Mouse (Mus musculus) hindbrain, embryonic 13.5 days (tissue): Measurements from ENCODE around the gene C1ql1. TPM values are rescaled to one million over a fixed set of nuclear protein-coding genes. Genes with fewer than 3 reads are reported as not detected.
"Not testable (repeated sequence)": the region's sequence is repeated elsewhere in the genome, so short reads cannot be mapped to it uniquely, and the experiment has no call there.

ENCODE experiments used
- ATAC-seq: fragments of 200-750 bp; cut with Nextera tagmentation; 2 replicates; pipeline ENCODE4 v1.8.0; 2017; ENCODE audit warnings: moderate TSS enrichment; ENCODE audit not compliant: low FRiP score
- H3K27ac ChIP-seq: fragments of 300-500 bp; sonication (generic); 2 replicates; pipeline ENCODE4 v1.5.1; 2015; ENCODE audit warnings: inconsistent platforms, mild to moderate bottlenecking, moderate library complexity
- H3K27me3 ChIP-seq: fragments of 300-500 bp; sonication (generic); 2 replicates; pipeline ENCODE4 v1.6.1; 2015; ENCODE audit warnings: mild to moderate bottlenecking, inconsistent platforms
- H3K36me3 ChIP-seq: fragments of 300-500 bp; sonication (generic); 2 replicates; pipeline ENCODE4 v1.6.1; 2015; ENCODE audit warnings: mild to moderate bottlenecking, inconsistent platforms
- H3K4me1 ChIP-seq: fragments of 300-500 bp; sonication (generic); replicated peaks from 2 replicates; pipeline ENCODE4 v1.6.1; 2015; ENCODE audit warnings: inconsistent platforms
- H3K4me2 ChIP-seq: fragments of 300-500 bp; sonication (generic); 2 replicates; pipeline ENCODE4 v1.6.1; 2015; ENCODE audit warnings: inconsistent platforms, mild to moderate bottlenecking, moderate library complexity
- H3K4me3 ChIP-seq: fragments of 300-500 bp; sonication (generic); 2 replicates; pipeline ENCODE4 v1.5.1; 2015; ENCODE audit warnings: mild to moderate bottlenecking, inconsistent platforms
- H3K9ac ChIP-seq: fragments of 300-500 bp; sonication (generic); 2 replicates; pipeline ENCODE4 v1.6.1; 2015; ENCODE audit warnings: mild to moderate bottlenecking, inconsistent platforms
- H3K9me3 ChIP-seq: fragments of 300-500 bp; sonication (generic); 2 replicates; pipeline ENCODE4 v1.6.1; 2016; ENCODE audit warnings: inconsistent platforms
- WGBS: fragments of 180-500 bp; shearing (Covaris S2); methylation state at CpG from one replicate; pipeline ENCODE4 v1.1.7; 2015; 5-methylcytosine and 5-hydroxymethylcytosine counted together
- polyA plus RNA-seq: library from polyadenylated mRNA; unstranded; fragments of >200 nt; fragmentation: Nextera tagmentation; extraction: Ambion mirVana; gene quantifications from 2 replicates; pipeline ENCODE4 v1.2.1, GENCODE M21; 2015

C1ql1 gene
- polyA plus RNA-seq, 1 experiment from 2014 or later, result 5.7 TPM

DNA sequence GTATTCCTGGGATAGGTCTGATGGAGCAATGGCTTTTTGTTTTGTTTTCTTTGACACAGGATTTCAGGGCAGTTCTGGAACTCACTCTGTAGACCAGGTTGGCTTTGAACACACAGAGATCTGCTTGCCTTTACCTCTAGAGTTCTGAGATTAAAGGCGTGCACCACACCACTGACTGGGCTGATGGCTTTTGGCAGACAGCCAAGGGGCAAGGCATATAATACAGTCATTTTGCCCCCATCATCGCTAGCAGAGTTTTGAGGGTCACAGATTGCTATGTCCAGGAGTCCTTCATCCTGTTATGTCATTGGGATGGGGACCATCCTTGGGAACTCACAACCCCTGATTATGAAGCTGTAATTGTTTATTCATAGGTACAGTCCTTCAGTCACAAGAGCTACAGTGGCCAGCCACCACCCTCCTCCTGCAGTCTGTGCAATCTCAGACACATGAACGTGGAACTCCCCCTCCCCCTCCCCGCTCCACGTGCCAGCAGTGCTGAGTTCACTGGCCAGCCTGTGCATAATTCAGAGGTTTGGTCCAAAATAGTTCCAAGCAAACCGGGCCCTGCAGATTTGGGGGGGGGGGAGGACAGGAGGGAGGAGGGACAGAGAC, 31.7 kb upstream of the C1ql1 start:
- Histone ChIP-seq H3K4me2 (no peak overlapping the region), H3K36me3 (no peaks in the 10 kb centered on the region), H3K4me3 (no peak overlapping the region), H3K4me1 (peaks cover 11% of the 10 kb centered on the region; the same call in 1 of the 2 replicates), H3K27ac (no peak overlapping the region), H3K9me3 (no peaks in the 10 kb centered on the region), H3K9ac (no peak overlapping the region), H3K27me3 (0 out of 2 replicates have a peak, but pooled peaks cover 23% of the 10 kb centered on the region)
- no peak for ATAC-seq
- 51% methylated on average over 6 of the region's 6 CpGs for WGBS

DNA sequence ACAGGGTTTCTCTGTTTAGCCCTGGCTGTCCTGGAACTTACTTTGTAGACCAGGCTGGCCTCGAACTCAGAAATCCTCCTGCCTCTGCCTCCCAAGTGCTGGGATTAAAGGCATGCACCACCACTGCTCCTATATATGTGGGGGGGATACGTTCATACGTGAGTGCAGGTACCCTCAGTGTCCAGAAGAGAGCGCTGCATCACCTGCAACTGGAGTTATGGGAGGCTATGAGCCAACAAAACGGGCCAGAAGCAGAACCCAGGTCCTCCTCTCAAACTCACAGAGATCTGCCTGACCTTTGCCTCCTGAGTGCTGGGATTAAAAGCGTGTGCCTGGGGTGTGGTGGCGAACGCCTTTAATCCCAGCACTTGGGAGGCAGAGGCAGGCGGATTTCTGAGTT, 29.5 kb upstream of the C1ql1 start:
- not testable (repeated sequence) for ATAC-seq, H3K36me3 ChIP-seq, H3K4me2 ChIP-seq, H3K4me3 ChIP-seq, H3K9me3 ChIP-seq, H3K9ac ChIP-seq, H3K27ac ChIP-seq
- peaks cover 36% of the 10 kb centered on the region for H3K27me3 ChIP-seq
- H3K4me1 ChIP-seq, result peaks cover 15% of the 10 kb centered on the region; the same call in 1 of the 2 replicates
- 87% methylated on average over 9 of the region's 9 CpGs for WGBS

DNA sequence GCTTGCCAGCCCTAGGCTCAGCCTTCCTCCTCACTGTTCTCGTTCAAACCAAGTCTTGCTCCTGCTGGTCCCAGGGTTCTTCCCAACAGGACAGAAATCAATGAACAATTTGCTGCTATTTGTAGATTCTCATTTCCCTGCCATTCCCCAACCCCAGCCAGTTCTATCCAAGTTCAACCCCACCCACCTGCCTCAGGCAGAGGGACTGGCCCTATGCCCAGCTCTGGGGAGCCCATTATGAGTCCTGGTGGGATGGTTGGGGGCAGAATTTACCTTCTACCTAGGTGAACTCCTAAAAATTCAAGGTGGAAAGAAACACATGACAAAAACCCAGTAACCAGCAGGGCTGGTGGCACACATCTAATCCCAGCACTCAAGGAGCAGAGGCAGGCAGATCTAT, 25.8 kb upstream of the C1ql1 start:
- H3K4me2 ChIP-seq, result no peak overlapping the region
- 48% methylated on average over 1 of the region's 1 CpGs for WGBS
- H3K9me3 ChIP-seq, result no peaks in the 10 kb centered on the region
- peaks cover 8% of the 10 kb centered on the region; the same call in 1 of the 2 replicates for H3K4me1 ChIP-seq
- ATAC-seq, result no peak
- no peak overlapping the region for H3K27ac ChIP-seq
- peaks cover 46% of the 10 kb centered on the region for H3K27me3 ChIP-seq
- H3K36me3 ChIP-seq, result no peaks in the 10 kb centered on the region
- H3K4me3 ChIP-seq, result no peak overlapping the region
- H3K9ac ChIP-seq, result no peak overlapping the region

DNA sequence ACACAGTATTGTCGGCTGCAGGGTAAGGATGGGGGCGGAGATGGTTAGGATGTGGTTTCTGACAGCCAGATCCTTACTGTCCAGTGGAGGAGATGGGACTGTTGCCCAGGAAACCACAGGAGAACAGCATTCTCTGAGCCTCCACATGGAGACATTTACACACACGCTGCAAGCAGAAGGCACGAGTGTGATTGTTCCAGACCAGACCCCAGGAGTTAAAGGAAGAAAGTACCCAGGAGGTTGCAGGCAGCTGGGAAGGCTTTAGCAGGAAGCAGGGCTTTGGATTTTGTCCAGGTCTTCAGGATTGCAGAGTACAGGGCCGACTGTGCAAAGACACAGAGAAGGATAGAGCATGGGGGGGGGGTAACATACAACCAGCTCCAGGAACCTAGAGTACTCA, 25.1 kb upstream of the C1ql1 start:
- Histone ChIP-seq H3K36me3 (no peaks in the 10 kb centered on the region), H3K4me3 (no peak overlapping the region), H3K4me2 (no peak overlapping the region), H3K27me3 (peaks cover 51% of the 10 kb centered on the region), H3K4me1 (peaks cover 8% of the 10 kb centered on the region), H3K9ac (no peak overlapping the region), H3K9me3 (no peaks in the 10 kb centered on the region), H3K27ac (no peak overlapping the region)
- ATAC-seq, result no peak
- WGBS, result 49% methylated on average over 5 of the region's 5 CpGs

DNA sequence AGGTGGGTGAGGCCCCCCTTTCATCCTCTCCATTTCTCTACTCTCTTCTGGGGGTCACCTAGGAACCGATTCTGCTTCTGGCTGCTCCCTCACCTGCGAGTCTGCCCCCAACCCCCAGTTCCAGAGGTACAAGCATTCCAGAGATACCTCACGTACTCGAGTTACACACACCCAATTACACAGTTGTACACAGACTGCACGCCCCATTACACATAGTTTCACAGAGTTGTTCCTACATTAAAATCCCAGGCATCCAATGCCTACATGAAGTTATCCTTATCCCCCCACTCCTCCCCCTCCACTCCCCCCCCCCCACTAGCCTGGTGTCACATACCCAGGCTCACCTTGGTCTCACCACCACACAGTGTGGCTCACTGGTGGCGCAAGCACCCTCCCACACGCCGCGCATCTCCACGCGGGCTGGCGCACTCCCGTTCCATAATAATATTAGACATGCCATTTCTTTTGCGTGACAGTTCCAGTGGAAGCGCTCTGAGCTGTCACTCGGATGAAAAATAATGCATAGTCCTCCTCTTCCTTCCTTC, 18.1 kb upstream of the C1ql1 start:
- no peak for ATAC-seq
- Histone ChIP-seq H3K9ac (no peak overlapping the region), H3K4me2 (no peak overlapping the region), H3K4me1 (peaks cover 27% of the 10 kb centered on the region), H3K36me3 (no peaks in the 10 kb centered on the region), H3K27ac (peak overlapping the region; percentile 91), H3K27me3 (peaks cover 41% of the 10 kb centered on the region; the same call in 1 of the 2 replicates), H3K9me3 (no peaks in the 10 kb centered on the region), H3K4me3 (no peak overlapping the region)
- WGBS, result 56% methylated on average over 16 of the region's 16 CpGs

DNA sequence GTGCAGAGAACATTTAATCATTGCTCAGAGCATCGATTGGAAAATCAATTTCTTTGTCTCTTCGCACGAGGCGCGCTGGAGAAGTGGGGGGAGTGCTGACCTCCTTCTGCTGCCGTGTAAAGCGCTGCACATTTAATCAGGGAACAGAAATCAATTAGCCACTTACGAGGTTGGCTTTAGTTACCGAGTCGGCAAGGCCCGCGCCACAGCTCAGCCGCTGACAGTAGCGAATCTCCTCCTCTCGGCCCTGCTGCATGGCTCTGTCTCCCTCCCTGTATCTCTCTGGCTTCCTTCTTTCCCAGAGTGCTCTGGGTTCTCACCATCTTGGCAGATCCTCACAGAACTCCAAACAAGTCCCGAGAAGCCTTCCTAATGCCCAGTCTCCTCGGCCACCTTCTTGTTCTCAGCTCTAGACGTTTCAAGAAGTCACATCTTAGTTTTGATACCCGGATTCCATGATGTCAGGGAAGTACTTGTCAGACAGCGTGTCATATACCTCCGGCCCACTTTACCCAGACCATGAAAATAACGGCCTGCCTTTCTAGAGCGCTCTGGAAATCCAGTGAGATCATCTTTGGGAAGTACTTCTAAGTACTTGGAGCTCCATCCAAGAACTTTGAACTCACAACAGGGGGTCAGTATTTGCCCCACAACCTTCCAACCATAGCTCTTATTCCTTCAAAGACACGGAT, 17.5 kb upstream of the C1ql1 start:
- Histone ChIP-seq H3K9ac (peak overlapping the region; percentile 56), H3K36me3 (no peaks in the 10 kb centered on the region), H3K4me1 (peaks cover 27% of the 10 kb centered on the region), H3K4me3 (0 out of 2 replicates have a peak overlapping the region, but pooled peaks have one; percentile 14), H3K4me2 (peak overlapping the region; percentile 46), H3K9me3 (no peaks in the 10 kb centered on the region), H3K27ac (peak overlapping the region; percentile 91), H3K27me3 (peaks cover 36% of the 10 kb centered on the region; the same call in 1 of the 2 replicates)
- WGBS, result 19% methylated on average over 24 of the region's 24 CpGs
- peak; percentile 58 for ATAC-seq

DNA sequence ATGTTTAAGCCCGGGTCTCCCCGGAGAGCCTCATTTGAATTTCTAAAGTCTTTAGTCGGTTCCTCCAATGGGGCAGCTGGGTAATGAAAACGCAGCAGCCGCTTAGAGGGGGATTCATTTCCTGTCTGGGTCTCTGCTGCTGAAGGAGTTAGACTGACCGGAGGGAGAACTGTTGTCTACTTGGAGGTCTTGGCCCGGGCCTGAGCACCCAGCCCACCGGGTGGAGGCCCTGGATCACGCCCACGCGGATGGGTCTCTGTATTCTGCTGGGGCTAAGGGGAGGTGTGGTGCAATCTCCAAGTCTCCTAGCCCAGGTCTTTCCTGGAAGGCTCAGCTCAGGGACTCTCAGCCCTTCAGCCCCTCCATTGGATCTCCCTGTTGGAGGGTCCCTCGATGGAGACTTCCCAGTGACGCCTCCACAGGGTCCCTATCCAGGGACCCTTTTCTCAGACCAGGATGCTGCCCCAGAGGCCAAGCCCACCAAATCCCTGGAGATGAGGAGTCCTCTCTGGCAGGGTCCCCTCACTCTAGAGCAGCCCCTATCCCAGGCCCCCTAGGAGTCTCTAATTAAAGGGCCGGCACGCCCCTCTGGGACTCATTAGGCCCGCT, 16.9 kb upstream of the C1ql1 start:
- Histone ChIP-seq H3K27me3 (peaks cover 34% of the 10 kb centered on the region; the same call in 1 of the 2 replicates), H3K9me3 (no peaks in the 10 kb centered on the region), H3K4me3 (peak overlapping the region; percentile 14; the same call in 1 of the 2 replicates), H3K27ac (peak overlapping the region; percentile 91), H3K4me1 (peaks cover 31% of the 10 kb centered on the region), H3K36me3 (no peaks in the 10 kb centered on the region), H3K9ac (peak overlapping the region; percentile 56), H3K4me2 (peak overlapping the region; percentile 46)
- peak; percentile 52 for ATAC-seq
- WGBS, result 1% methylated on average over 16 of the region's 16 CpGs

DNA sequence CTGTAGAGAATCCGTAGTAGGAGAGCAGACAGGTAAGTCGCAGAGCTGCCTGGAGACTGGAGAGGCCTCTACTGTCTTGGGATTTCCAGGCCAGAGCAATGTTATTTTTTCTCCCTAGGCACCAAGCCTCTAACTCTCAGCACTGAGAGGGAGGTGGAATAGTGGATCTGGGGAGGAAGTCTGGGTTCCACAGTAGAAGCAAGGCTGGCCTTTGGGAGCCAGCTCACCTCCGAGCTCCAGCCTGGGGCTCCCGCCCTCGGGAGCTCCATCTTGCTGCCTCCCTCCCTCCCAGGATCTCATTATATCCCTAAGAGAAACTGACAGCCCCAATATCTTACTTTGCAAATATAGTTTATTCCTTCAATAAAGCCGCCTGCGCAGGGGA, 16.4 kb upstream of the C1ql1 start:
- peak overlapping the region; percentile 46 for H3K4me2 ChIP-seq
- H3K36me3 ChIP-seq, result no peaks in the 10 kb centered on the region
- ATAC-seq, result no peak
- H3K4me3 ChIP-seq, result 0 out of 2 replicates have a peak overlapping the region, but pooled peaks have one; percentile 14
- H3K27ac ChIP-seq, result peak overlapping the region; percentile 91
- 20% methylated on average over 7 of the region's 7 CpGs for WGBS
- H3K9me3 ChIP-seq, result no peaks in the 10 kb centered on the region
- peaks cover 36% of the 10 kb centered on the region for H3K4me1 ChIP-seq
- H3K9ac ChIP-seq, result no peak overlapping the region
- peaks cover 33% of the 10 kb centered on the region; the same call in 1 of the 2 replicates for H3K27me3 ChIP-seq

DNA sequence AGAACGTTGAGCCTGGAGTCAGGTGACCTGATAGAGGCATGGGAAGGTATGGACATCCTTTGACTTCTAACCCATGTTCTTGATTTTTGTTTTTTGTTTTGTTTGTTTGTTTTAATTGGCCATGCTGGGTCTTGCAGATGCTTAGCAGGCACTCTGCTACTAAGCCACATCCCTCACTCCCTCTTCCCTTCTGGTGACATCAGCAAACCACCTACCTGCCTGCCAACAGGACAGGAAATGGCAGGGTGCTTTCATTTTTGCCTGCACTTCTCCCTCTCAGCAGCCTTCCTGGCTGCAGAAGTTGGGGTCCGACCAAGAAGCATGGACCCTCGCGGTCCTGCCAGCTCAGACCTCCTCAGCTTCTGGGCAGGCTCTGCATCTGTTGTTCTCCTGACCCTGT, 14.6 kb upstream of the C1ql1 start:
- no peak for ATAC-seq
- Histone ChIP-seq H3K4me3 (no peak overlapping the region), H3K9me3 (no peaks in the 10 kb centered on the region), H3K27ac (no peak overlapping the region), H3K27me3 (0 out of 2 replicates have a peak, but pooled peaks cover 20% of the 10 kb centered on the region), H3K4me2 (no peak overlapping the region), H3K36me3 (no peaks in the 10 kb centered on the region), H3K4me1 (peaks cover 52% of the 10 kb centered on the region), H3K9ac (no peak overlapping the region)
- 96% methylated on average over 4 of the region's 4 CpGs for WGBS

DNA sequence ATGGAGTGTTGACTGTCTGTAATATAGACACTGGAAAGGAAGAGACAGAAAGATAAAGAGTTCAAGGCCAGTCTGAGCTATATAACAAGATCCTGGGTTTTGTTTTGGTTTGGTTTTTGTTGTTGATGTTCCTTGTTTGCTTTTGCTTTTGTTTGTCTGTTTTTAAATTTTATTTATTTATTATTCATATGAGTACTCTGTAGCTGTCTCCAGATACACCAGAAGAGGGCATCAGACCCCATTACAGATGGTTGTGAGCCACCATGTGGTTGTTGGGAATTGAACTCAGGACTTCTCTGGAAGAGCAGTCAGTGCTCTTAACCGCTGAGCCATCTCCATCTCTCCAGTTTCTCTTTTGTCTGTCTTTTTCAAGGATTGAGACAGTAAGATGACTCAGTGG, 12.4 kb upstream of the C1ql1 start:
- H3K9ac ChIP-seq, result no peak overlapping the region
- peaks cover 22% of the 10 kb centered on the region; the same call in 1 of the 2 replicates for H3K27me3 ChIP-seq
- no peaks in the 10 kb centered on the region for H3K9me3 ChIP-seq
- ATAC-seq, result no peak
- no peak overlapping the region for H3K4me2 ChIP-seq
- peaks cover 48% of the 10 kb centered on the region for H3K4me1 ChIP-seq
- WGBS, result 92% methylated on average over 1 of the region's 1 CpGs
- no peaks in the 10 kb centered on the region for H3K36me3 ChIP-seq
- no peak overlapping the region for H3K27ac ChIP-seq
- H3K4me3 ChIP-seq, result no peak overlapping the region

DNA sequence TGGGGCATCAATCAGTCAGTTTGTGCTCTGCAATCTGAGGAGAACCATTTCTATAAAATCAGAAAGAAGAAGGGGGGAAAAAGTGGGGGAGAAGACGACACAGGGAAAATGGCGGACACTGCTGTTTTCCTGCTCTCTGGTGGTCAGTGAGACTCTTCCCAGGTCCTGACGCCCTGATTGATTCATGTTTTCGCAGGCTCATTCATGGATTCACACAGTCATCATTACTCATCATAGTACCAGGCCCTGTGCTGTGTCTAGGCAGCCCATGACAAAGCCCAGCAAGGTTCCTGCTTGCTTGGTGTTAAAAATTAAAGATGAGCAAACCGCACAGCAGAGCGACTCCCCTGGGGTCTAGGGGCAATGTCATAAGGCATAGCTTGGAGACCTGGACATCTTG, 11.9 kb upstream of the C1ql1 start:
- WGBS, result 75% methylated on average over 6 of the region's 6 CpGs
- no peak for ATAC-seq
- Histone ChIP-seq H3K9ac (no peak overlapping the region), H3K4me3 (no peak overlapping the region), H3K27me3 (peaks cover 22% of the 10 kb centered on the region; the same call in 1 of the 2 replicates), H3K9me3 (no peaks in the 10 kb centered on the region), H3K4me1 (peaks cover 44% of the 10 kb centered on the region), H3K4me2 (no peak overlapping the region), H3K27ac (no peak overlapping the region), H3K36me3 (no peaks in the 10 kb centered on the region)

DNA sequence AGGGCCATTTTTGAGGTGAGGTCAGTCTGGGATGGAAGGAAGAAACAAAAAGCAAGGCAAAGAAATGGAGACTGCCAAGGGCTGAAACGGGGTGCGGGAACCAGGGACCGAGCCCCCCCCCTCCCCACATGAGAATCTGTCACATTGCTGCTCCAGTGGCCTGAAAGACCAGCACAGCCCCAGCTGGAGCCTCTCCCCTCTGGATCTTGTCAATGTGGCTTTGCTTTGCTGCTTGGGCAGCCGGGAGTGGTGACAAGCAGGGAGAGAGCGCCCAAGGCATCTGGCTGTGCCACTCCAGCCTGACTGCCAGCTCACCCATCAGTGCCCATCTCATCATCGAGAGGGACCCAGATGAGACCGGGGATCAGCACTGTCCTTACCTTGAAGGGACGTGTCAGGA, 11.2 kb upstream of the C1ql1 start:
- H3K36me3 ChIP-seq, result no peaks in the 10 kb centered on the region
- peaks cover 44% of the 10 kb centered on the region for H3K4me1 ChIP-seq
- H3K9me3 ChIP-seq, result no peaks in the 10 kb centered on the region
- H3K4me2 ChIP-seq, result no peak overlapping the region
- peak overlapping the region; percentile 43; the same call in 1 of the 2 replicates for H3K9ac ChIP-seq
- peak overlapping the region; percentile 74 for H3K27ac ChIP-seq
- no peak for ATAC-seq
- peaks cover 22% of the 10 kb centered on the region; the same call in 1 of the 2 replicates for H3K27me3 ChIP-seq
- 74% methylated on average over 8 of the region's 8 CpGs for WGBS
- H3K4me3 ChIP-seq, result no peak overlapping the region
